Mouse (Mus musculus) T-helper 1 cell (primary cell): ENCODE measurements around the gene Usp49.
"Not testable (repeated sequence)": the region's sequence is repeated elsewhere in the genome, so short reads cannot be mapped to it uniquely, and the experiment has no call there.

Source experiments
- in situ Hi-C: fragments of 300-600 bp; cut with MboI, MseI; formaldehyde crosslinking; loops from one replicate; pipeline ENCODE4 v1.15.1; 2025; ENCODE audit warnings: high pct_unique_total_duplicates

Gene Usp49

GRCm38 (mm10) chr17:47606220-47606619, 24.3 kb upstream of the Usp49 start:
- in situ Hi-C loops: no loop called here

GRCm38 (mm10) chr17:47609182-47609581, 21.3 kb upstream of the Usp49 start:
- in situ Hi-C loops: no loop called here

- in situ Hi-C loops: no loop called here
These were observed 19.4 kb upstream of the Usp49 start, which contains the start of the genes Bysl, Med20 and Gm20517 for GRCm38 (mm10) chr17:47610849-47611660. Gene Bysl (minus strand): TSS chr17:47611492. Gene Med20 (plus strand): TSS chr17:47611582. Gene Gm20517 (plus strand): TSS chr17:47611589.

- in situ Hi-C loops: no loop called here
These were observed 18.9 kb upstream of the Usp49 start for GRCm38 (mm10) chr17:47611661-47611982.

GRCm38 (mm10) chr17:47614018-47614417, 16.5 kb upstream of the Usp49 start:
- in situ Hi-C loops: no loop called here

- in situ Hi-C loops: no loop called here
These were observed 14.4 kb upstream of the Usp49 start for GRCm38 (mm10) chr17:47616119-47616518.

GRCm38 (mm10) chr17:47616652-47617051, 13.8 kb upstream of the Usp49 start:
- in situ Hi-C loops: no loop called here

GRCm38 (mm10) chr17:47617605-47618307, 12.7 kb upstream of the Usp49 start:
- in situ Hi-C loops: no loop called here

- in situ Hi-C loops: no loop called here
These were observed 11.8 kb upstream of the Usp49 start for GRCm38 (mm10) chr17:47618556-47619311.

GRCm38 (mm10) chr17:47622912-47623554, 7.5 kb upstream of the Usp49 start:
- in situ Hi-C loops: no loop called here

- in situ Hi-C loops: not testable (repeated sequence)
These were observed 5.9 kb upstream of the Usp49 start for GRCm38 (mm10) chr17:47624572-47624971.

- in situ Hi-C loops: no loop called here
These were observed 5.4 kb upstream of the Usp49 start for GRCm38 (mm10) chr17:47625088-47625487.

- in situ Hi-C loops: no loop called here
These were observed 4.5 kb upstream of the Usp49 start for GRCm38 (mm10) chr17:47626031-47626430.

GRCm38 (mm10) chr17:47627791-47628190, 2.7 kb upstream of the Usp49 start:
- in situ Hi-C loops: no loop called here

GRCm38 (mm10) chr17:47628851-47629676, 1.4 kb upstream of the Usp49 start:
- in situ Hi-C loops: no loop called here

GRCm38 (mm10) chr17:47629717-47630677, 493 bp upstream of the Usp49 start:
- in situ Hi-C loops: no loop called here

GRCm38 (mm10) chr17:47632181-47632840, 1.8 kb downstream of the Usp49 start:
- in situ Hi-C loops: no loop called here

GRCm38 (mm10) chr17:47633999-47634770, 3.7 kb downstream of the Usp49 start:
- in situ Hi-C loops: no loop called here
